Mouse (Mus musculus) CD4-positive, CD25-positive, alpha-beta regulatory T cell (primary cell): ENCODE measurements around the gene Gmfg. TPM values are rescaled to one million over a fixed set of nuclear protein-coding genes. Genes with fewer than 3 reads are reported as not detected.

Experiments used
- polyA plus RNA-seq: library from polyadenylated mRNA; unstranded; fragments of 100-300 nt; shearing (Covaris generic); gene quantifications from one replicate; pipeline ENCODE4 v1.2.1, GENCODE M21; 2017

The Gmfg gene
- polyA plus RNA-seq: 295 TPM

GRCm38 (mm10) chr7:28436932-28437570 lies at the start of gene Gmfg:
Gmfg (plus strand) TSS chr7:28437447.

GRCm38 (mm10) chr7:28392429-28393271 lies 44.6 kb upstream of the Gmfg start, which contains the start of the genes Med29 and Paf1:
Med29 (minus strand) TSS chr7:28392708.
Paf1 (plus strand) TSS chr7:28392951.

GRCm38 (mm10) chr7:28451531-28452360 lies 14.5 kb downstream of the Gmfg start, which contains the start of gene Lrfn1:
Lrfn1 (plus strand) TSS chr7:28451980.

Other genes with a start within 250 kb of the Gmfg start
- gene Eid2, start 169.6 kb upstream of the Gmfg start, polyA plus RNA-seq: 15.0 TPM
- 6.3 TPM for gene Eid2b, start 159.7 kb upstream of the Gmfg start, polyA plus RNA-seq
- not detected for gene Selenov, start 146.3 kb upstream of the Gmfg start, polyA plus RNA-seq
- gene Dll3, start 135.2 kb upstream of the Gmfg start, polyA plus RNA-seq: not detected
- 82.7 TPM for gene Timm50, start 125.4 kb upstream of the Gmfg start, polyA plus RNA-seq
- gene Supt5, start 98.7 kb upstream of the Gmfg start, polyA plus RNA-seq: 193 TPM
- 768 TPM for gene Rps16, start 86.8 kb upstream of the Gmfg start, polyA plus RNA-seq
- gene Plekhg2, start 64.8 kb upstream of the Gmfg start, polyA plus RNA-seq: 85.7 TPM
- 259 TPM for gene Zfp36, start 57.2 kb upstream of the Gmfg start, polyA plus RNA-seq
- 28.5 TPM for gene Med29, start 44.7 kb upstream of the Gmfg start, polyA plus RNA-seq
- gene Paf1, start 44.5 kb upstream of the Gmfg start, polyA plus RNA-seq: 100 TPM
- 1.3 TPM for gene Lrfn1, start 14.5 kb downstream of the Gmfg start, polyA plus RNA-seq
- gene Ifnl2, start 73.0 kb downstream of the Gmfg start, polyA plus RNA-seq: not detected
- gene Ifnl3, start 85.4 kb downstream of the Gmfg start, polyA plus RNA-seq: not detected
- gene Sycn, start 103.4 kb downstream of the Gmfg start, polyA plus RNA-seq: not detected
- not detected for gene Nccrp1, start 109.8 kb downstream of the Gmfg start, polyA plus RNA-seq
- gene Samd4b, start 160.7 kb downstream of the Gmfg start, polyA plus RNA-seq: 30.0 TPM
- 7.7 TPM for gene Pak4, start 160.7 kb downstream of the Gmfg start, polyA plus RNA-seq
- gene Acp7, start 193.9 kb downstream of the Gmfg start, polyA plus RNA-seq: not detected